Mouse (Mus musculus) liver, adult 2 months (tissue): Measurements from ENCODE around the gene Runx2.

Experiments
- CTCF ChIP-seq: fragments of 200-500 bp; IDR thresholded peaks from 2 replicates; pipeline ENCODE4 v1.5.1; 2011; ENCODE audit warnings: low read depth, low read length, control low read depth
- POLR2A ChIP-seq: fragments of 200-500 bp; IDR thresholded peaks from 2 replicates; pipeline ENCODE4 v1.6.1; 2011; ENCODE audit warnings: low read length, control low read depth; ENCODE audit not compliant: insufficient read depth; ENCODE audit errors: extremely low read depth

DNA sequence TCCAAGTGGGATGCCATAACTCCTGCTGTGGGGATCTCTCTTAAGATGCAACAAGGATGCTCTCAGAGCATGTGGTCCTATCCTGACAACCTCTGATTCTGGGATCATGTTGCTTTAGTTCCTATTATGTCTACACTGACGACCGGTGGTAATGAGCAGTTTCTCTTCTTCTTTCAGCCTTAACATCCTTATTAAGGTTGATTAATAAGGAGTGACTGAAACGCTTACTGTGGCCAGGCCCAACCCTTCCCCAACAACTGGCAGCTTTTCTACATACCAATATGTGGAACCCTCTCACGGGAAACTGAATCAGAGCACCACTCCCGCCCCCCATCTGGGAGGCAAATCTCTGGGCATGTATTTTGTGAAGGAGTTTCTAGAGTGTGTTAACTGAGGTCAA, 243.7 kb downstream of the Runx2 start:
- no peak for TF ChIP-seq POLR2A
- TF ChIP-seq CTCF: no peak
